Mouse (Mus musculus): ENCODE data around the gene Gm49416. TPM values are rescaled to one million over a fixed set of nuclear protein-coding genes. Genes with fewer than 3 reads are reported as not detected.
A peak's percentile ranks its signal among the peaks of the same experiment; 100 is the strongest.
"Not testable (repeated sequence)": the region's sequence is repeated elsewhere in the genome, so short reads cannot be mapped to it uniquely, and the experiment has no call there.

Gene Gm49416
- polyA plus RNA-seq, 1 experiment from 2014 or later = not detected

DNA sequence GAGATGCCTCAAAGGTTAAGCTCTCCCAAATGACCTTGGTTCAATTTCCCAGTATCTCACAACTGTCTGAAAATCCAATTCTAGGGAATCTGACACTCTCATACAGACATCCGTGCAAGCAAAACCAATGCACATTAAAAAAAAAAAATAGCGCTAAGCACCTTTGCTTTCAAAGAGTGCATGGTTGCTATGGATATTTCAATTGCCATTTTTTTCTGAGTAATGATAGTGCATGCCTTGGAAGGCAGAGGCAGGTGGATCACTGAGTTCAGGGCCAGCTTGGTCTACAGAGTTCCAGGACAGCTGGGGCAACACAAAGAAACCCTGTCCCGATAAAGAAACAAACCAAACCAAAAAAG, 7.7 kb upstream of the Gm49416 start:
- peak overlapping the region; percentile 89 for H3K27ac ChIP-seq
- peaks cover 11% of the 10 kb centered on the region; the same call in 1 of the 2 replicates for H3K36me3 ChIP-seq
- H3K4me3 ChIP-seq = peak overlapping the region; percentile 79
- H3K9me3 ChIP-seq (replicated peaks) = no peaks in the 10 kb centered on the region
- WGBS = 9% methylated on average over 3 of the region's 3 CpGs
- peaks cover 15% of the 10 kb centered on the region for H3K4me1 ChIP-seq (replicated peaks)
- H3K9ac ChIP-seq = peak overlapping the region; percentile 75
- no peak for ATAC-seq (replicated peaks; ENCODE audit: insufficient number of reproducible peaks, insufficient read depth, low FRiP score, low read depth)
- no peaks in the 10 kb centered on the region for H3K27me3 ChIP-seq
- H3K4me2 ChIP-seq = peak overlapping the region; percentile 84

- peaks cover 22% of the 10 kb centered on the region for H3K4me1 ChIP-seq (replicated peaks)
- H3K9ac ChIP-seq = no peak within 1 kb of the TSS
- ATAC-seq (replicated peaks; ENCODE audit: insufficient number of reproducible peaks, insufficient read depth, low FRiP score, low read depth) = no peak
- H3K27ac ChIP-seq = no peak within 1 kb of the TSS
- no peaks in the 10 kb centered on the region for H3K9me3 ChIP-seq (replicated peaks)
- H3K4me2 ChIP-seq = no peak within 1 kb of the TSS
- H3K27me3 ChIP-seq = no peaks in the 10 kb centered on the region
- no peak within 1 kb of the TSS for H3K4me3 ChIP-seq
- H3K36me3 ChIP-seq = no peaks in the 10 kb centered on the region
- WGBS = 61% methylated on average over 3 of the region's 3 CpGs
Observed at GRCm38 (mm10) chr19:8883616-8884015, 5.1 kb upstream of the Gm49416 start, which contains the start of the genes Lbhd1 and Gm49403. Gene Lbhd1 (plus strand): TSS chr19:8883732. Gene Gm49403 (plus strand): TSS chr19:8883930.

- Histone ChIP-seq H3K9ac (no peak overlapping the region; the same call in 1 of the 2 replicates), H3K4me3 (no peak overlapping the region)
- no peak for ATAC-seq (replicated peaks; ENCODE audit: insufficient number of reproducible peaks, insufficient read depth, low FRiP score, low read depth)
Observed at GRCm38 (mm10) chr19:8886916-8887584, 1.7 kb upstream of the Gm49416 start.

GRCm38 (mm10) chr19:8887585-8888463, 902 bp upstream of the Gm49416 start:
- Histone ChIP-seq H3K9me3 (replicated peaks) (no peaks in the 10 kb centered on the region), H3K27me3 (no peaks in the 10 kb centered on the region), H3K9ac (peak overlapping the region; percentile 86), H3K4me2 (peak overlapping the region; percentile 81), H3K36me3 (peaks cover 9% of the 10 kb centered on the region; the same call in 1 of the 2 replicates), H3K4me1 (replicated peaks) (peaks cover 7% of the 10 kb centered on the region), H3K4me3 (peak overlapping the region; percentile 84), H3K27ac (peak overlapping the region; percentile 86)
- ATAC-seq (replicated peaks; ENCODE audit: insufficient number of reproducible peaks, insufficient read depth, low FRiP score, low read depth) = no peak
- WGBS = 16% methylated on average over 19 of the region's 19 CpGs

More at GRCm38 (mm10) chr19:8886916-8887584, 1.7 kb upstream of the Gm49416 start:
- 45% methylated on average over 1 of the region's 1 CpGs for WGBS
- no peak overlapping the region for H3K4me2 ChIP-seq
- peaks cover 7% of the 10 kb centered on the region for H3K4me1 ChIP-seq (replicated peaks)
- H3K36me3 ChIP-seq = peaks cover 9% of the 10 kb centered on the region; the same call in 1 of the 2 replicates
- no peaks in the 10 kb centered on the region for H3K27me3 ChIP-seq
- H3K27ac ChIP-seq = no peak overlapping the region
- no peaks in the 10 kb centered on the region for H3K9me3 ChIP-seq (replicated peaks)

DNA sequence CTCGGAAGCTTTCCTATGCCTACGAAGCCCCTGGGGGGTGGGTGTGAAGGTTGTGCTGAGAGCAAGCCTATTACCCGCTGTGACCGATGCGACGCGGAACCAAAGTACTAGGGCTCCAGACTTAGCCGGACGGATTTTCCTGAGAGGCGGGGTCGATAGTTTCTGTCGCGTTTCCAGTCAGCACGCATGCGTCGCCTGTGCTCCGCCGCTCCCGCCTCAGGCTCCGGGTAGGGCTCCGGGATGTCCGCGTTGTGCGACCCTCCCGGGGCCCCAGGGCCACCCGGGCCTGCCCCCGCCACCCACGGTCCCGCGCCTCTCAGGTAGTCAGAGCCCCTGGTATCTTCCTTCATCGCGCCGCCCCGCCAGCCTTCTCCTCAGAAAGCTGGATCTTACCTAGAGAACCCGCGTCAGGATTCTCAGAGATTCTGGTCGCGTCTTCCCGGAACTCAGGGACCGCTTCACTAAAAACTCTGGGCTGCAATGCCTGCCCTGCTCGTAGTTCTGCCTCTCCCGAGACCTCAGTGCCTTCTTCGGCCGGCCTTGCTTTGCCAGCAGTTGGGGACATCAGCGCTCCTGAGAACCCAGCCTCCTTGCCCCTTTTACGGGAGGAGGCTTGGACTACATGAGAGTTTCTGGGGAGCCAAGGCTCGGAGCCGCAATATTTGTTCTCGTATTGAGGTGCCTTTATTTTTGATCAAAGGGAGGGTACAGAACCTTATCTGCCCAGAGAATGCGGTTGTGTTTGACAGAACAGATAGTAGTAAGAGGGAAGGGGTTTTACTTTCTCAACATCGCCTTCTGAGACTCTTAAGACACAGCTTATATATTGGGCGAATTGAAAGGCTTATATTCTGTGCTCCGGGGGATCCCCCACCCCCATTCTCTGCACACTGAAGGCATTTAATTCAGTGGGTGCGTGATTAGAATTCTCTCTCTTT, 4.4 kb downstream of the Gm49416 start, which contains the start of gene Ints5:
Gene Ints5 (plus strand): TSS at position 177 of the 938 bp plus-strand sequence.
- peak within 1 kb of the TSS; percentile 92 for H3K9ac ChIP-seq
- peak within 1 kb of the TSS; percentile 85 for H3K27ac ChIP-seq
- H3K4me1 ChIP-seq (replicated peaks) = peaks cover 26% of the 10 kb centered on the region
- ATAC-seq (replicated peaks; ENCODE audit: insufficient number of reproducible peaks, insufficient read depth, low FRiP score, low read depth) = peak; percentile 27
- H3K4me3 ChIP-seq = peak within 1 kb of the TSS; percentile 90
- WGBS = 2% methylated on average over 54 of the region's 54 CpGs
- H3K9me3 ChIP-seq (replicated peaks) = no peaks in the 10 kb centered on the region
- peaks cover 27% of the 10 kb centered on the region for H3K36me3 ChIP-seq
- H3K27me3 ChIP-seq = no peaks in the 10 kb centered on the region
- peak within 1 kb of the TSS; percentile 90 for H3K4me2 ChIP-seq

DNA sequence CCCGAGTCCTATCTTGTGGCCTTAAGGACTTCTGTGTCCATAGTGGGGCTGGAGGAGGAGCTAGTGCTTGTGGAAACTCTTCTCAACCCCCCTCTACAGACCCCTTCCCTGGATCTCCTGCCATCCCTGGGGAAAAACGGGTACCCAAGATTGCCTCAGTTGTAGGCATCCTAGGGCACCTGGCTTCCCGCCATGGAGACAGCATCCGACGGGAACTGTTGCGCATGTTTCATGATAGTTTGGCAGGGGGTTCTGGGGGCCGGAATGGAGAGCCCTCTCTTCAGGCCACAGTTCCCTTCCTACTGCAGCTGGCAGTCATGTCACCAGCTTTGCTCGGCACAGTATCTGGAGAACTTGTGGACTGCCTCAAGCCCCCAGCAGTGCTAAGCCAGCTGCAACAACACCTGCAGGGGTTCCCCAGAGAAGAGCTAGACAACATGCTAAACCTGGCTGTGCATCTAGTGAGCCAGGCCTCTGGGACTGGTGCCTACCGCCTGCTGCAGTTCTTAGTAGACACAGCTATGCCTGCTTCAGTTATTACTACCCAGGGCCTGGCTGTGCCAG, 6.8 kb downstream of the Gm49416 start:
- no peak for ATAC-seq (replicated peaks; ENCODE audit: insufficient number of reproducible peaks, insufficient read depth, low FRiP score, low read depth)
- Histone ChIP-seq H3K36me3 (peaks cover 25% of the 10 kb centered on the region), H3K27ac (no peak overlapping the region), H3K4me3 (no peak overlapping the region), H3K27me3 (no peaks in the 10 kb centered on the region), H3K4me1 (replicated peaks) (peaks cover 37% of the 10 kb centered on the region), H3K9ac (no peak overlapping the region; the same call in 1 of the 2 replicates), H3K9me3 (replicated peaks) (no peaks in the 10 kb centered on the region), H3K4me2 (no peak overlapping the region)
- 91% methylated on average over 9 of the region's 9 CpGs for WGBS

DNA sequence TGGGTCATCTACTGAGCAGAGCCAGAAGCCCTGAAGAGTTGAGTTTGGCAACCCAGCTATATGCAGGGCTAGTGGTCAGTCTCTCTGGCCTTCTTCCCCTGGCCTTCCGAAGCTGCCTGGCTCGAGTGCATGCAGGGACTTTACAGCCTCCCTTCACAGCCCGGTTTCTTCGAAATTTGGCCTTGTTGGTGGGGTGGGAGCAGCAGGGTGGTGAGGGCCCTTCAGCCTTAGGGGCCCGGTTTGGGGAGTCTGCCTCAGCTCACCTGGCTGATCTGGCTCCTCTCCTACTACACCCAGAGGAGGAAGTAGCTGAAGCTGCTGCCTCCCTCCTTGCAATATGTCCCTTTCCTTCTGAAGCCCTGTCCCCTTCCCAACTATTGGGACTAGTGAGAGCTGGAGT, 7.5 kb downstream of the Gm49416 start:
- H3K27me3 ChIP-seq; H3K4me2 ChIP-seq; ATAC-seq (replicated peaks; ENCODE audit: insufficient number of reproducible peaks, insufficient read depth, low FRiP score, low read depth); H3K27ac ChIP-seq; H3K9ac ChIP-seq; H3K4me3 ChIP-seq; H3K9me3 ChIP-seq (replicated peaks): not testable (repeated sequence)
- WGBS = 81% methylated on average over 5 of the region's 5 CpGs
- peaks cover 18% of the 10 kb centered on the region for H3K36me3 ChIP-seq
- H3K4me1 ChIP-seq (replicated peaks) = peaks cover 37% of the 10 kb centered on the region

GRCm38 (mm10) chr19:8897211-8897864, 8.6 kb downstream of the Gm49416 start:
- WGBS = 23% methylated on average over 21 of the region's 21 CpGs
- not testable (repeated sequence) for H3K27me3 ChIP-seq; H3K9me3 ChIP-seq (replicated peaks)
- Histone ChIP-seq H3K36me3 (peaks cover 23% of the 10 kb centered on the region), H3K4me1 (replicated peaks) (peaks cover 37% of the 10 kb centered on the region), H3K4me2 (peak overlapping the region; percentile 76), H3K4me3 (peak overlapping the region; percentile 88), H3K27ac (peak overlapping the region; percentile 83), H3K9ac (peak overlapping the region; percentile 54)
- peak; percentile 28 for ATAC-seq (replicated peaks; ENCODE audit: insufficient number of reproducible peaks, insufficient read depth, low FRiP score, low read depth)

- Histone ChIP-seq H3K9me3 (replicated peaks) (no peaks in the 10 kb centered on the region), H3K9ac (peak within 1 kb of the TSS; percentile 92), H3K4me3 (peak within 1 kb of the TSS; percentile 88), H3K36me3 (peaks cover 28% of the 10 kb centered on the region), H3K27ac (peak within 1 kb of the TSS; percentile 89), H3K4me1 (replicated peaks) (peaks cover 37% of the 10 kb centered on the region), H3K27me3 (no peaks in the 10 kb centered on the region), H3K4me2 (peak within 1 kb of the TSS; percentile 76)
- ATAC-seq (replicated peaks; ENCODE audit: insufficient number of reproducible peaks, insufficient read depth, low FRiP score, low read depth) = peak; percentile 98
- under 1% methylated on average over 53 of the region's 53 CpGs for WGBS
Observed at GRCm38 (mm10) chr19:8897865-8898495, 9.3 kb downstream of the Gm49416 start, which contains the start of gene Ganab. Gene Ganab (plus strand): TSS chr19:8898071.

DNA sequence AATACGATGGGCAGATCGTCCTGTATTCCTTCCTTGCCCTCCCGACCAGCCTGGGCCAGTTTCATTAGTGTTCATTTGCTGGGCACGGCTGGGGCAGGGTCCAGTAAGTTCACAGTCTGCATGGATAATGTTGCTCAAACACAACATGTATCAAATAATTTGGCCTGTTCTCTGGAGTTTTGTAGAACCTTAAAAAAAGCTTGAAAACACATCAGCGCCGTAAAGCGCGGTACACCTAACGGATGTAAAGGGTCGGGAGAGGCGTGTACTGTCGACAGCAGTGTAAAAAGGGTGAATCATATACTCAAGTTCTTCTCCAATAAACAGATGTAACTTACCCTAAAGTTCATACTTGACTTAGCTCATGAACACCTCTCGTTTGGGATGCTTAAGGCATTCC, 9.8 kb downstream of the Gm49416 start:
- Histone ChIP-seq H3K4me1 (replicated peaks) (peaks cover 34% of the 10 kb centered on the region), H3K27me3 (no peaks in the 10 kb centered on the region), H3K9me3 (replicated peaks) (no peaks in the 10 kb centered on the region), H3K27ac (peak overlapping the region; percentile 89), H3K4me3 (peak overlapping the region; percentile 88), H3K4me2 (peak overlapping the region; percentile 76), H3K9ac (peak overlapping the region; percentile 92), H3K36me3 (peaks cover 34% of the 10 kb centered on the region)
- ATAC-seq (replicated peaks; ENCODE audit: insufficient number of reproducible peaks, insufficient read depth, low FRiP score, low read depth) = no peak
- 4% methylated on average over 13 of the region's 13 CpGs for WGBS

Measured in heart, embryonic 15.5 days (tissue).